Mouse (Mus musculus) heart, embryonic 11.5 days (tissue): ENCODE data around the gene Sdc4. TPM values are rescaled to one million over a fixed set of nuclear protein-coding genes. Genes with fewer than 3 reads are reported as not detected.

Source experiments
- ATAC-seq: fragments of 200-750 bp; cut with Nextera tagmentation; replicated peaks from 2 replicates; pipeline ENCODE4 v1.8.0; 2017; ENCODE audit warnings: moderate library complexity; ENCODE audit not compliant: insufficient number of reproducible peaks, low FRiP score, low TSS enrichment
- H3K27ac ChIP-seq: fragments of 300-500 bp; sonication (generic); 2 replicates; pipeline ENCODE4 v1.5.1; 2014; ENCODE audit warnings: mild to moderate bottlenecking, low read depth, low read length
- H3K27me3 ChIP-seq: fragments of 300-500 bp; sonication (generic); 2 replicates; pipeline ENCODE4 v1.6.1; 2014; ENCODE audit warnings: mild to moderate bottlenecking, low read length, mixed read lengths; ENCODE audit not compliant: control insufficient read depth, insufficient read depth
- H3K36me3 ChIP-seq: fragments of 300-500 bp; sonication (generic); 2 replicates; pipeline ENCODE4 v1.6.1; 2014; ENCODE audit warnings: mild to moderate bottlenecking, low read length, moderate library complexity, mixed read lengths; ENCODE audit not compliant: control insufficient read depth, insufficient read depth
- H3K4me1 ChIP-seq: fragments of 300-500 bp; sonication (generic); 2 replicates; pipeline ENCODE4 v1.6.1; 2014; ENCODE audit warnings: low read length; ENCODE audit not compliant: control insufficient read depth, insufficient read depth
- H3K4me2 ChIP-seq: fragments of 300-500 bp; sonication (generic); 2 replicates; pipeline ENCODE4 v1.6.1; 2014; ENCODE audit warnings: mild to moderate bottlenecking, moderate library complexity
- H3K4me3 ChIP-seq: fragments of 300-500 bp; sonication (generic); 2 replicates; pipeline ENCODE4 v1.5.1; 2014; ENCODE audit warnings: low read depth, low read length
- H3K9ac ChIP-seq: fragments of 300-500 bp; sonication (generic); 2 replicates; pipeline ENCODE4 v1.6.1; 2014; ENCODE audit warnings: mild to moderate bottlenecking, low read depth, low read length, moderate library complexity
- H3K9me3 ChIP-seq: fragments of 300-500 bp; sonication (generic); replicated peaks from 2 replicates; pipeline ENCODE4 v1.6.1; 2016; ENCODE audit warnings: low read length; ENCODE audit not compliant: control insufficient read depth
- WGBS: fragments of 180-500 bp; shearing (Covaris S2); extraction: QIAGEN DNeasy Blood & Tissue Kit; methylation state at CpG from one replicate; pipeline ENCODE4 v1.1.7; 2014; ENCODE audit not compliant: insufficient replicate concordance; 5-methylcytosine and 5-hydroxymethylcytosine counted together
- polyA plus RNA-seq: library from polyadenylated mRNA; unstranded; fragments of >200 nt; fragmentation: Nextera tagmentation; extraction: Ambion mirVana; gene quantifications from 2 replicates; pipeline ENCODE4 v1.2.1, GENCODE M21; 2014

Sdc4 gene
- polyA plus RNA-seq, 1 experiment from 2014 or later = 34.6 TPM

GRCm38 (mm10) chr2:164430697-164431096, 13.0 kb downstream of the Sdc4 start:
- Histone ChIP-seq H3K4me1 (peaks cover 36% of the 10 kb centered on the region), H3K27me3 (no peaks in the 10 kb centered on the region), H3K27ac (0 out of 2 replicates have a peak overlapping the region, but pooled peaks have one; percentile 8), H3K9me3 (no peaks in the 10 kb centered on the region), H3K4me3 (no peak overlapping the region), H3K4me2 (peak overlapping the region; percentile 35), H3K9ac (no peak overlapping the region), H3K36me3 (peaks cover 10% of the 10 kb centered on the region)
- ATAC-seq = peak; percentile 49; the same call in 1 of the 2 replicates
- WGBS = 9% methylated on average over 7 of the region's 7 CpGs

DNA sequence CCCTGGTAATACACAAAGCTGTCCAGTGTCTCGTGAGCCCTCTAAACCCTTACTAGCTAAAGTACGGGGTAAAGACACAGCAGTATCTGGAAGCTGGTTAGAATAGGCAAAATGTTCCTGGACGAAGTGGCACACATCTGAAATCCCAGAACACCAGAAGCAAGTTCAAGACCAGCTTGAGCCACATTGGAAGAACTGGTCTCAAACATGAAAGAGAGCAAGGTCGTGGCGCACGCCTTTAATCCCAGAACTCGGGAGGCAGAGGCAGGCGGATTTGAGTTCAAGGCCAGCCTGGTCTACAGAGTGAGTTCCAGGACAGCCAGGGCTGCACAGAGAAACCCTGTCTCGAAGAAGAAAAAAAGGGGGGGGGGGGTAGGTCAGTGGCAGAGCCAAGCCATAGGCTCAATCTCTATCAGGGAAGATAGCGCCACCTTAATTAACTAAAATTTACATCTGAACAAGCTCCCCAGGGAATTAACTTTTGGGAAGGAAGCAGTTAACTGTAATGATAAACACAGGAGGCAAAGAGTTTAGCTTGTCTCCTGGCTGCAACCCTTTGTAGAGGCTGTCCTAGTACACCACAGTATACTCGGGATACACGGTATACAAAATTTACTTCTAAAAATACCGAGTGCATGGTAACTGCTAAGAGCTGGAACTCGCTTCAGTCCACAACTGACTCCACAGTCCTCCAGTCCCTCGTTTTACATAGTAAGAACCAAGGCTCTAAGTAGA, 13.6 kb downstream of the Sdc4 start:
- WGBS = 40% methylated on average over 15 of the region's 15 CpGs
- peaks cover 10% of the 10 kb centered on the region for H3K36me3 ChIP-seq
- ATAC-seq = no peak
- H3K9ac ChIP-seq = no peak overlapping the region
- H3K27ac ChIP-seq = no peak overlapping the region
- H3K4me1 ChIP-seq = peaks cover 30% of the 10 kb centered on the region
- no peaks in the 10 kb centered on the region for H3K9me3 ChIP-seq
- H3K4me3 ChIP-seq = no peak overlapping the region
- no peak overlapping the region; the same call in 1 of the 2 replicates for H3K4me2 ChIP-seq
- H3K27me3 ChIP-seq = no peaks in the 10 kb centered on the region

- WGBS = 25% methylated on average over 5 of the region's 5 CpGs
- no peaks in the 10 kb centered on the region for H3K9me3 ChIP-seq
- no peaks in the 10 kb centered on the region for H3K27me3 ChIP-seq
- H3K27ac ChIP-seq = no peak overlapping the region
- peaks cover 27% of the 10 kb centered on the region for H3K4me1 ChIP-seq
- H3K4me3 ChIP-seq = no peak overlapping the region
- no peak overlapping the region for H3K4me2 ChIP-seq
- no peak for ATAC-seq
- no peak overlapping the region for H3K9ac ChIP-seq
- peaks cover 13% of the 10 kb centered on the region for H3K36me3 ChIP-seq
Observed at GRCm38 (mm10) chr2:164428451-164428850, 15.2 kb downstream of the Sdc4 start.

- Histone ChIP-seq H3K36me3 (peaks cover 13% of the 10 kb centered on the region), H3K9ac (no peak overlapping the region), H3K4me2 (no peak overlapping the region), H3K27ac (no peak overlapping the region), H3K9me3 (no peaks in the 10 kb centered on the region), H3K4me3 (no peak overlapping the region), H3K4me1 (peaks cover 15% of the 10 kb centered on the region), H3K27me3 (no peaks in the 10 kb centered on the region)
- no peak for ATAC-seq
- WGBS = 82% methylated on average over 5 of the region's 5 CpGs
Observed at GRCm38 (mm10) chr2:164426952-164427351, 16.7 kb downstream of the Sdc4 start.

DNA sequence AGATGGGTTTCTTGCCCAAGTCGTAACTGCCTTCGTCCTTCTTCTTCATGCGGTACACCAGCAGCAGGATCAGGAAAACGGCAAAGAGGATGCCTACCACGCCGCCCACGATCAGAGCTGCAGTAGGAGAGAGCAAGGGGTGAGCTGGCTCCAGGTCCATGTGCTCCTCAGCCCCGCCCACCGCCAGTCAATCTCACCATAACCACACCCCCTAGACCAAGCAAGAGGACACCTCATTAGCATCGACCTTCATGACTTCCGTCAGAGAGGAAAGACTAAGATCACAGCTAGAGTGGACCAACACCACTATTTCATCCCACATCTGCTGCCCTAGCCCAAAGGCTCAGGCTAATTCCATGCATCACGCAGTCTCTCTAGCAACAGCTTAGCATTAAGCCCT, 17.6 kb downstream of the Sdc4 start:
- Histone ChIP-seq H3K4me1 (peaks cover 13% of the 10 kb centered on the region), H3K4me2 (no peak overlapping the region), H3K9ac (no peak overlapping the region), H3K4me3 (no peak overlapping the region), H3K27me3 (no peaks in the 10 kb centered on the region), H3K9me3 (no peaks in the 10 kb centered on the region), H3K27ac (no peak overlapping the region), H3K36me3 (peaks cover 13% of the 10 kb centered on the region)
- WGBS = 17% methylated on average over 12 of the region's 12 CpGs
- no peak for ATAC-seq

DNA sequence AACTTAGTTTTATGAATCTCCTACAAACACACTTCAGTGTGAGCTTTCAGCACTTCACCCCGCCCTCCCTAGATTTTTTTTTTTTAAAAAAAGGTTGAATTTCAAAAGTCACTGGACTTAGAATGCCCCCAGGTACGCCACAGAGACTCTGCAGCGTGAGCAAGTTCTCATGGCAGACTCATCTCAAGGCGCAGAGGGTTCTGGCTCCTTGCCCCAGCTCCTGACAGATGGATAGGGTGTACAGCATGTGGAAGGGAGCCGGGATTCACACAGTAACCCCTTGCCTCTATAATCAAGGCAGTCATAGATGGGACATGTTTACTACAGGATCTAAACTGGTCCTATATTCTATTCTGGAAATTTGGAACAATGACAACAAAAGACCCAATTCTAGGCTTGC, 18.3 kb downstream of the Sdc4 start:
- H3K36me3 ChIP-seq = peaks cover 13% of the 10 kb centered on the region
- 79% methylated on average over 5 of the region's 5 CpGs for WGBS
- ATAC-seq = no peak
- no peaks in the 10 kb centered on the region for H3K27me3 ChIP-seq
- no peak overlapping the region for H3K27ac ChIP-seq
- H3K9me3 ChIP-seq = no peaks in the 10 kb centered on the region
- no peak overlapping the region for H3K9ac ChIP-seq
- peaks cover 5% of the 10 kb centered on the region for H3K4me1 ChIP-seq
- H3K4me3 ChIP-seq = no peak overlapping the region
- no peak overlapping the region for H3K4me2 ChIP-seq

GRCm38 (mm10) chr2:164424406-164424805, 19.3 kb downstream of the Sdc4 start:
- WGBS = 82% methylated on average over 8 of the region's 8 CpGs
- Histone ChIP-seq H3K27me3 (no peaks in the 10 kb centered on the region), H3K4me3 (no peak overlapping the region), H3K36me3 (peaks cover 8% of the 10 kb centered on the region), H3K9ac (no peak overlapping the region), H3K4me1 (0 out of 2 replicates have a peak, but pooled peaks cover 2% of the 10 kb centered on the region), H3K27ac (no peak overlapping the region), H3K4me2 (no peak overlapping the region), H3K9me3 (no peaks in the 10 kb centered on the region)
- ATAC-seq = no peak

DNA sequence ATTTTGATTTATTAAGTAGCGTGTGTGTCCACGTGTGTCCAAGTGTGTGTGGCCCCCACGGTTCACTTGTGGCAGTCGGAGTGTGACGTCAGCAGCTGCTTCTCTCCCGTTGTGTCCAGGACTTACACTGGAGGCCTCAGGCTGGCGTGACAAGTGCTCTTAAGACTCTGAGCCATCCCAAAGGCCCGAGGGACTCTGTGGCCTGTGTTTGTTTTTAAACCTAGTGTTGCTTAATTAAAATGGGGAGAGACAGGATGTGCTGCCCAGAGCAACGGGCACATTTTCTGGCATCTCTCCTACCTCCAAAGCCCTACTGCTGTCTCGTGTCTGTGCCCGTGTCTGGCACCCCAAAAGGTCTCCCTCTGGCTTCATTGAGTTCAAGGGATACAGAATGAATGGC, 20.2 kb downstream of the Sdc4 start:
- Histone ChIP-seq H3K4me2 (no peak overlapping the region), H3K27me3 (0 out of 2 replicates have a peak, but pooled peaks cover 3% of the 10 kb centered on the region), H3K9ac (no peak overlapping the region), H3K36me3 (peaks cover 6% of the 10 kb centered on the region), H3K27ac (no peak overlapping the region), H3K4me3 (no peak overlapping the region), H3K4me1 (no peaks in the 10 kb centered on the region), H3K9me3 (no peaks in the 10 kb centered on the region)
- 83% methylated on average over 11 of the region's 11 CpGs for WGBS
- ATAC-seq = no peak
